Mouse (Mus musculus) kidney, embryonic 16.5 days (tissue): ENCODE measurements around the gene Tapt1. TPM values are rescaled to one million over a fixed set of nuclear protein-coding genes. Genes with fewer than 3 reads are reported as not detected.

Experiments used
- polyA plus RNA-seq: library from polyadenylated mRNA; unstranded; fragments of >200 nt; fragmentation: Nextera tagmentation; extraction: Ambion mirVana; gene quantifications from 2 replicates; pipeline ENCODE4 v1.2.1, GENCODE M21; 2015

The Tapt1 gene
- polyA plus RNA-seq, 1 experiment from 2014 or later, result 34.6 TPM

Other genes starting within 250 kb of the Tapt1 start
- 6.2 and 7.2 TPM in 2 replicates for gene Fgfbp1, start 244.8 kb downstream of the Tapt1 start, polyA plus RNA-seq
- 96.0 and 97.8 TPM in 2 replicates for gene Prom1, start 124.6 kb downstream of the Tapt1 start, polyA plus RNA-seq